Mouse (Mus musculus) kidney, embryonic 16.5 days (tissue): ENCODE results near the gene Tnfrsf9. TPM values are rescaled to one million over a fixed set of nuclear protein-coding genes. Genes with fewer than 3 reads are reported as not detected.

Experiments used
- ATAC-seq: fragments of 200-750 bp; cut with Nextera tagmentation; 2 replicates; pipeline ENCODE4 v1.8.0; 2017; ENCODE audit warnings: moderate TSS enrichment; ENCODE audit not compliant: low FRiP score, low TSS enrichment
- H3K27ac ChIP-seq: fragments of 300-500 bp; sonication (generic); 2 replicates; pipeline ENCODE4 v1.5.1; 2014; ENCODE audit warnings: low read length
- H3K27me3 ChIP-seq: fragments of 300-500 bp; sonication (generic); 2 replicates; pipeline ENCODE4 v1.6.1; 2014; ENCODE audit warnings: low read length, control low read depth, mixed read lengths; ENCODE audit not compliant: insufficient read depth
- H3K36me3 ChIP-seq: fragments of 300-500 bp; sonication (generic); 2 replicates; pipeline ENCODE4 v1.6.1; 2014; ENCODE audit warnings: low read length, control low read depth, mixed read lengths; ENCODE audit not compliant: insufficient read depth
- H3K4me1 ChIP-seq: fragments of 300-500 bp; sonication (generic); 2 replicates; pipeline ENCODE4 v1.6.1; 2014; ENCODE audit warnings: low read length, control low read depth, mixed read lengths; ENCODE audit not compliant: insufficient read depth
- H3K4me2 ChIP-seq: fragments of 300-500 bp; sonication (generic); replicated peaks from 2 replicates; pipeline ENCODE4 v1.6.1; 2014; ENCODE audit warnings: low read depth, low read length
- H3K4me3 ChIP-seq: fragments of 300-500 bp; sonication (generic); 2 replicates; pipeline ENCODE4 v1.5.1; 2014; ENCODE audit warnings: mild to moderate bottlenecking, low read length
- H3K9ac ChIP-seq: fragments of 300-500 bp; sonication (generic); replicated peaks from 2 replicates; pipeline ENCODE4 v1.6.1; 2014; ENCODE audit warnings: low read length
- H3K9me3 ChIP-seq: fragments of 300-500 bp; sonication (generic); 2 replicates; pipeline ENCODE4 v1.6.1; 2016; ENCODE audit warnings: low read length, control low read depth
- WGBS: fragments of 180-500 bp; shearing (Covaris S2); extraction: QIAGEN DNeasy Blood & Tissue Kit; methylation state at CpG from one replicate; pipeline ENCODE4 v1.1.7; 2014; 5-methylcytosine and 5-hydroxymethylcytosine counted together
- polyA plus RNA-seq: library from polyadenylated mRNA; unstranded; fragments of >200 nt; fragmentation: Nextera tagmentation; extraction: Ambion mirVana; gene quantifications from 2 replicates; pipeline ENCODE4 v1.2.1, GENCODE M21; 2015

Gene Tnfrsf9
- polyA plus RNA-seq, 1 experiment from 2014 or later = 0.40 TPM

- ATAC-seq = no peak
- Histone ChIP-seq H3K4me3 (no peak overlapping the region), H3K4me2 (no peak overlapping the region), H3K27me3 (no peaks in the 10 kb centered on the region), H3K4me1 (0 out of 2 replicates have a peak, but pooled peaks cover 6% of the 10 kb centered on the region), H3K9ac (no peak overlapping the region), H3K36me3 (no peaks in the 10 kb centered on the region), H3K9me3 (no peaks in the 10 kb centered on the region), H3K27ac (no peak overlapping the region)
- 86% methylated on average over 8 of the region's 8 CpGs for WGBS
These were observed 54.6 kb downstream of the Tnfrsf9 start for GRCm38 (mm10) chr4:150968956-150969355.

- Histone ChIP-seq H3K36me3 (no peaks in the 10 kb centered on the region), H3K4me1 (no peaks in the 10 kb centered on the region)
These were observed 58.9 kb downstream of the Tnfrsf9 start for GRCm38 (mm10) chr4:150973264-150973663.

GRCm38 (mm10) chr4:150975145-150975544, 60.8 kb downstream of the Tnfrsf9 start:
- 10% methylated on average over 1 of the region's 1 CpGs for WGBS
- ATAC-seq = no peak
- no peaks in the 10 kb centered on the region for H3K9me3 ChIP-seq
- no peak overlapping the region for H3K4me2 ChIP-seq
- H3K27me3 ChIP-seq = no peaks in the 10 kb centered on the region
- no peaks in the 10 kb centered on the region for H3K4me1 ChIP-seq
- no peaks in the 10 kb centered on the region for H3K36me3 ChIP-seq
- no peak overlapping the region for H3K27ac ChIP-seq
- H3K9ac ChIP-seq = no peak overlapping the region
- no peak overlapping the region for H3K4me3 ChIP-seq

More at GRCm38 (mm10) chr4:150973264-150973663, 58.9 kb downstream of the Tnfrsf9 start:
- ATAC-seq = no peak
- H3K4me3 ChIP-seq = no peak overlapping the region
- no peaks in the 10 kb centered on the region for H3K27me3 ChIP-seq
- H3K9ac ChIP-seq = no peak overlapping the region
- H3K27ac ChIP-seq = no peak overlapping the region
- H3K9me3 ChIP-seq = no peaks in the 10 kb centered on the region
- no peak overlapping the region for H3K4me2 ChIP-seq
- 85% methylated on average over 8 of the region's 8 CpGs for WGBS

GRCm38 (mm10) chr4:150978156-150978910, 64.0 kb downstream of the Tnfrsf9 start:
- H3K27ac ChIP-seq = no peak overlapping the region
- H3K4me1 ChIP-seq = no peaks in the 10 kb centered on the region
- no peak overlapping the region for H3K4me2 ChIP-seq
- H3K9me3 ChIP-seq = 0 out of 2 replicates have a peak, but pooled peaks cover 3% of the 10 kb centered on the region
- H3K36me3 ChIP-seq = no peaks in the 10 kb centered on the region
- no peak overlapping the region for H3K9ac ChIP-seq
- no peak overlapping the region for H3K4me3 ChIP-seq
- ATAC-seq = no peak
- 63% methylated on average over 21 of the region's 21 CpGs for WGBS
- no peaks in the 10 kb centered on the region for H3K27me3 ChIP-seq

GRCm38 (mm10) chr4:150979455-150979854, 65.1 kb downstream of the Tnfrsf9 start:
- Histone ChIP-seq H3K27me3 (no peaks in the 10 kb centered on the region), H3K9ac (no peak overlapping the region), H3K36me3 (no peaks in the 10 kb centered on the region), H3K9me3 (0 out of 2 replicates have a peak, but pooled peaks cover 3% of the 10 kb centered on the region), H3K27ac (no peak overlapping the region), H3K4me3 (no peak overlapping the region), H3K4me2 (no peak overlapping the region), H3K4me1 (no peaks in the 10 kb centered on the region)
- no peak for ATAC-seq
- WGBS = 70% methylated on average over 9 of the region's 9 CpGs

GRCm38 (mm10) chr4:150980153-150980552, 65.8 kb downstream of the Tnfrsf9 start:
- H3K27ac ChIP-seq = no peak overlapping the region

GRCm38 (mm10) chr4:150990148-150990547, 75.8 kb downstream of the Tnfrsf9 start:
- ATAC-seq = no peak
- no peak overlapping the region for H3K9ac ChIP-seq
- no peaks in the 10 kb centered on the region; the same call in 1 of the 2 replicates for H3K9me3 ChIP-seq
- 44% methylated on average over 6 of the region's 6 CpGs for WGBS
- no peaks in the 10 kb centered on the region for H3K4me1 ChIP-seq
- no peaks in the 10 kb centered on the region for H3K36me3 ChIP-seq
- no peak overlapping the region for H3K4me2 ChIP-seq
- H3K27me3 ChIP-seq = no peaks in the 10 kb centered on the region
- no peak overlapping the region for H3K4me3 ChIP-seq
- H3K27ac ChIP-seq = no peak overlapping the region

More at GRCm38 (mm10) chr4:150980153-150980552, 65.8 kb downstream of the Tnfrsf9 start:
- WGBS = 90% methylated on average over 5 of the region's 5 CpGs
- Histone ChIP-seq H3K4me3 (no peak overlapping the region), H3K4me1 (no peaks in the 10 kb centered on the region), H3K27me3 (no peaks in the 10 kb centered on the region), H3K4me2 (no peak overlapping the region), H3K9me3 (0 out of 2 replicates have a peak, but pooled peaks cover 3% of the 10 kb centered on the region), H3K9ac (no peak overlapping the region), H3K36me3 (no peaks in the 10 kb centered on the region)
- ATAC-seq = no peak

Other genes with a start within 250 kb of the Tnfrsf9 start
- 32.8 and 33.4 TPM in 2 replicates for gene Errfi1, start 60.6 kb upstream of the Tnfrsf9 start, polyA plus RNA-seq
- gene Park7, start 125 bp upstream of the Tnfrsf9 start, polyA plus RNA-seq = 404 and 421 TPM in 2 replicates
- not detected in 2 replicates for gene Uts2, start 82.5 kb downstream of the Tnfrsf9 start, polyA plus RNA-seq
- 7.6 and 7.8 TPM in 2 replicates for gene Per3, start 130.1 kb downstream of the Tnfrsf9 start, polyA plus RNA-seq
- gene Vamp3, start 143.4 kb downstream of the Tnfrsf9 start, polyA plus RNA-seq = 127 TPM in 2 replicates
- gene Gm13090, start 175.0 kb downstream of the Tnfrsf9 start, polyA plus RNA-seq = not detected in 2 replicates